Mouse (Mus musculus) CH12.LX (cell line): ENCODE data around the gene Inpp5f. TPM values are rescaled to one million over a fixed set of nuclear protein-coding genes. Genes with fewer than 3 reads are reported as not detected.

Experiments used
- DNase-seq: peaks from one replicate; pipeline ENCODE4 v3.0.0-alpha.2; 2013; ENCODE audit errors: extremely low read depth
- H3K27ac ChIP-seq: 2 replicates; pipeline ENCODE4 v1.5.1; 2012; ENCODE audit warnings: low read depth, mild to moderate bottlenecking, control low read depth, moderate library complexity; ENCODE audit not compliant: insufficient read depth
- H3K27me3 ChIP-seq: replicated peaks from 2 replicates; pipeline ENCODE3; 2012; ENCODE audit warnings: inconsistent platforms
- H3K36me3 ChIP-seq, 2 experiments: replicated peaks in 1 of 2; 2 replicates each; pipeline versions ENCODE3 to v1.6.1; 2012; ENCODE audit warnings: inconsistent platforms in 1 of 2, low read length in 1 of 2, mild to moderate bottlenecking in 1 of 2, mixed read lengths in 1 of 2, moderate library complexity in 1 of 2; ENCODE audit not compliant: control insufficient read depth in 1 of 2, insufficient read depth in 1 of 2
- H3K4me1 ChIP-seq, 2 experiments: 2 replicates each; pipeline ENCODE4 v1.6.1; 2012; ENCODE audit warnings: inconsistent platforms in 1 of 2, moderate library complexity in 1 of 2; ENCODE audit not compliant: insufficient read depth in 2 of 2, control insufficient read depth in 1 of 2
- H3K4me2 ChIP-seq: 2 replicates; pipeline ENCODE4 v1.6.1; 2012; ENCODE audit warnings: low read depth, mild to moderate bottlenecking, control low read depth; ENCODE audit not compliant: poor library complexity, insufficient read depth, severe bottlenecking
- H3K4me3 ChIP-seq, 3 experiments: fragments of 150-350 bp in 1 of 3; sonication (generic) in 1 of 3; replicated peaks in 1 of 3; 2 replicates each; pipeline versions ENCODE3 to v1.5.1; 2011 to 2012; ENCODE audit warnings: low read depth in 2 of 3, low read length in 2 of 3, mild to moderate bottlenecking in 2 of 3, moderate library complexity in 2 of 3, control low read depth in 1 of 3, improper control_type of control experiment in 1 of 3, inconsistent platforms in 1 of 3, mixed read lengths in 1 of 3; ENCODE audit not compliant: poor library complexity in 1 of 3
- H3K79me2 ChIP-seq: replicated peaks from 2 replicates; pipeline ENCODE4 v1.6.1; 2012; ENCODE audit warnings: mild to moderate bottlenecking, moderate library complexity; ENCODE audit not compliant: control insufficient read depth, poor library complexity, insufficient read depth, severe bottlenecking; ENCODE audit errors: extremely low read depth
- H3K9ac ChIP-seq: 2 replicates; pipeline ENCODE4 v1.6.1; 2012; ENCODE audit warnings: low read depth, mild to moderate bottlenecking, control low read depth, moderate library complexity; ENCODE audit not compliant: insufficient read depth
- H3K9me3 ChIP-seq: replicated peaks from 2 replicates; pipeline ENCODE3; 2012; ENCODE audit warnings: low read length, inconsistent platforms, mixed read lengths
- CHD1 ChIP-seq: IDR thresholded peaks from 2 replicates; pipeline ENCODE4 v1.6.1; 2012; ENCODE audit warnings: low read depth, low read length, improper control_type of control experiment, inconsistent platforms
- CHD2 ChIP-seq: IDR thresholded peaks from 2 replicates; pipeline ENCODE4 v1.6.1; 2011; ENCODE audit warnings: low read length, improper control_type of control experiment
- JUND ChIP-seq: conservative IDR thresholded peaks from 2 replicates; pipeline ENCODE4 v1.6.1; 2011; ENCODE audit warnings: low read depth, low read length, improper control_type of control experiment
- KAT2A ChIP-seq: IDR thresholded peaks from 2 replicates; pipeline ENCODE4 v1.6.1; 2012; ENCODE audit warnings: low read length, improper control_type of control experiment, inconsistent platforms; ENCODE audit not compliant: insufficient replicate concordance
- MAFK ChIP-seq: IDR thresholded peaks from 2 replicates; pipeline ENCODE4 v1.6.1; 2011; ENCODE audit warnings: low read length, improper control_type of control experiment; ENCODE audit not compliant: insufficient replicate concordance
- MEF2A ChIP-seq: IDR thresholded peaks from 2 replicates; pipeline ENCODE4 v1.6.1; 2014; ENCODE audit warnings: low read depth, mild to moderate bottlenecking, inconsistent platforms, low read length, improper control_type of control experiment, borderline replicate concordance
- NRF1 ChIP-seq: IDR thresholded peaks from 2 replicates; pipeline ENCODE4 v1.6.1; 2014; ENCODE audit warnings: low read depth, mild to moderate bottlenecking, inconsistent platforms, low read length, improper control_type of control experiment, moderate library complexity
- POLR2A ChIP-seq: IDR thresholded peaks from 2 replicates; pipeline ENCODE4 v1.6.1; 2011; ENCODE audit warnings: low read depth, mild to moderate bottlenecking, improper control_type of control experiment, low read length
- POLR2AphosphoS2 ChIP-seq: IDR thresholded peaks from 2 replicates; pipeline ENCODE4 v1.6.1; 2011; ENCODE audit warnings: low read depth, low read length, improper control_type of control experiment
- TBP ChIP-seq: conservative IDR thresholded peaks from 2 replicates; pipeline ENCODE4 v1.6.1; 2011; ENCODE audit warnings: low read depth, low read length, improper control_type of control experiment
- USF2 ChIP-seq: conservative IDR thresholded peaks from 2 replicates; pipeline ENCODE4 v1.6.1; 2011; ENCODE audit warnings: low read depth, low read length, improper control_type of control experiment
- ZNF384 ChIP-seq: IDR thresholded peaks from 2 replicates; pipeline ENCODE4 v1.6.1; 2012; ENCODE audit warnings: low read depth, low read length, improper control_type of control experiment, inconsistent platforms
- dilution Hi-C: fragments of 300-500 bp; cut with MboI; formaldehyde crosslinking; loops from 2 replicates; pipeline ENCODE4 v1.14.3; 2020; ENCODE audit warnings: low sequenced_read_pairs; ENCODE audit not compliant: extremely low pct_unique_long_range_greater_than_20kb, extremely low pct_ligation_motif_present
- in situ Hi-C: fragments of 300-500 bp; cut with MboI; formaldehyde crosslinking; loops from 3 replicates; pipeline ENCODE4 v1.14.3; 2019; ENCODE audit warnings: low sequenced_read_pairs, low pct_ligation_motif_present, low pct_unique_long_range_greater_than_20kb, mixed read lengths
- polyA plus RNA-seq: library from polyadenylated mRNA; unstranded; fragments of >175 nt; gene quantifications from 2 replicates; pipeline ENCODE4 v1.2.1, GENCODE M21; 2012; ENCODE audit warnings: low read depth; ENCODE audit not compliant: insufficient read length
- total RNA-seq, 2 experiments: library from RNA; depleted of rRNA; stranded (reverse); fragments of 300-350 nt in 1 of 2; fragments of >200 nt in 1 of 2; gene quantifications; 2 replicates each; pipeline ENCODE4 v1.2.3; 2012 to 2014

Inpp5f gene
- total and polyA plus RNA-seq, 3 experiments: 4.0 to 6.2 (median 5.5) TPM

GRCm38 (mm10) chr7:128671952-128672351 lies 60.8 kb downstream of the Inpp5f start:
- Histone ChIP-seq H3K36me3 (peaks cover 0 to 13% of the 10 kb centered on the region in 2 experiments), H3K27me3 (no peaks in the 10 kb centered on the region), H3K27ac (no peak overlapping the region), H3K4me1 (no peaks in the 10 kb centered on the region), H3K4me3 (no peak overlapping the region), H3K4me2 (no peak overlapping the region), H3K79me2 (no peaks in the 10 kb centered on the region), H3K9ac (no peak overlapping the region), H3K9me3 (no peaks in the 10 kb centered on the region)
- no peak for DNase-seq
- dilution Hi-C loops (no loop called here), in situ Hi-C loops (no loop called here)
- TF ChIP-seq ZNF384: no peak
- TF ChIP-seq MEF2A: no peak
- no peak for TF ChIP-seq CHD2
- TF ChIP-seq NRF1: no peak
- TF ChIP-seq KAT2A: no peak

- in situ Hi-C loops: no loop called here
- no peaks in the 10 kb centered on the region for H3K9me3 ChIP-seq
- no peaks in the 10 kb centered on the region for H3K27me3 ChIP-seq
- no peak overlapping the region for H3K9ac ChIP-seq
- dilution Hi-C loops: no loop called here
- H3K36me3 ChIP-seq: peaks cover 0 to 10% of the 10 kb centered on the region in 2 experiments
- no peaks in the 10 kb centered on the region for H3K4me1 ChIP-seq
- no peaks in the 10 kb centered on the region for H3K79me2 ChIP-seq
- no peak overlapping the region for H3K4me2 ChIP-seq
- DNase-seq: no peak
- H3K4me3 ChIP-seq: no peak overlapping the region
- TF ChIP-seq MAFK (no peak), POLR2A (no peak), CHD2 (no peak), POLR2AphosphoS2 (no peak), TBP (no peak)
- no peak overlapping the region for H3K27ac ChIP-seq
Measured at GRCm38 (mm10) chr7:128672408-128673010, 61.4 kb downstream of the Inpp5f start.

GRCm38 (mm10) chr7:128678546-128678945 lies 67.4 kb downstream of the Inpp5f start:
- in situ Hi-C loops: no loop called here
- dilution Hi-C loops: no loop called here

More at GRCm38 (mm10) chr7:128678546-128678945, 67.4 kb downstream of the Inpp5f start:
- no peaks in the 10 kb centered on the region for H3K4me1 ChIP-seq
- H3K4me3 ChIP-seq: no peak overlapping the region
- no peaks in the 10 kb centered on the region for H3K79me2 ChIP-seq
- no peaks in the 10 kb centered on the region for H3K27me3 ChIP-seq
- TF ChIP-seq NRF1 (no peak), CHD1 (no peak), USF2 (no peak), POLR2AphosphoS2 (no peak), JUND (no peak)
- no peak for DNase-seq
- H3K27ac ChIP-seq: no peak overlapping the region
- H3K4me2 ChIP-seq: no peak overlapping the region
- no peaks in the 10 kb centered on the region for H3K9me3 ChIP-seq
- peaks cover 0 to 4% of the 10 kb centered on the region in 2 experiments for H3K36me3 ChIP-seq
- no peak overlapping the region for H3K9ac ChIP-seq
